Mouse (Mus musculus): ENCODE data around the gene Rbbp9.

The Rbbp9 gene

DNA sequence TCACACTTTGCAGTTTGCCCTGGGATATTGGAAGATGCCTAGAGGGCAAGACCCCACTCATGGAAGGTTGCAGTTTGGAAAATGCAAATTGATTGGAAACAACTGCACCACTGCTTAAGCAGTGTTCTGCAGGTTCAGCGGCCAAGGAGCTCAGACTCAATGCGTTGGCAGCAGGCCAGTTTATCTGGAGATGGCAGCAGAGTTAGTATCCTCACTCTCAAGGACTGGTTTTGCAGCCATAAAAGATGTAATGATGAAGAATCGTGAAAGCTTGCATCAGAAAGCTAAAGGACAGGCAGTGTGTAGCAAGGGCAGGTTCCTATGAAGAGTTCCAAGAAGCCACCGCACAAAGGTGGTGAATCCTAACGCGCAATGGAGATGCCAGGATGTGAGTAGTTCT, 48.5 kb downstream of the Rbbp9 start:
- no peak for DNase-seq (ENCODE audit: low read depth)

All from 416B (cell line).